Mouse (Mus musculus) kidney, adult 9 months (tissue): Measurements from ENCODE around the gene Tac2.
A peak's percentile ranks its signal among the peaks of the same experiment; 100 is the strongest.

Source experiments
- DNase-seq: peaks from one replicate; pipeline ENCODE4 v3.0.0; 2022

The Tac2 gene

DNA sequence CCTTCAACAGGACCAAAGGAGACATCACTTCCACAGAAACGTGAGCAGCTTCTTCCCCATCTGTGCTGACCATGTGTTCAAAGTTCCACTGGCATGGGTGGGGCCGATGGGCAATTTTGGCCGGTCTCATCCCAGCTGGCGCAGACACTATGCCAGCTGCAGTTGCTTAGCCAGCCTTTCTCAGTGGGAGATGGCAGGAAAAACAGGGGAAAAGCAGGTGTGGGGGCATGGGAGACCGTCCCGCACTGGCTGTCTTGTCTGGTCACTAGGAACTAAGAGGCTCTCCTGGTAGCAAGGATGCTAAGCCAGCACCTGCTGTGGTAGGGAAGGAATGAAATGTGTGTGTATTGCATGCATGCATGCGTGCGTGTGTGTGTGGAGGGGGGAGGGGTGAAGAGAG lies 4.2 kb downstream of the Tac2 start:
- no peak for DNase-seq

GRCm38 (mm10) chr10:127730285-127730932 lies 6.1 kb downstream of the Tac2 start:
- DNase-seq, result no peak

GRCm38 (mm10) chr10:127730933-127731310 lies 6.6 kb downstream of the Tac2 start:
- DNase-seq, result no peak

DNA sequence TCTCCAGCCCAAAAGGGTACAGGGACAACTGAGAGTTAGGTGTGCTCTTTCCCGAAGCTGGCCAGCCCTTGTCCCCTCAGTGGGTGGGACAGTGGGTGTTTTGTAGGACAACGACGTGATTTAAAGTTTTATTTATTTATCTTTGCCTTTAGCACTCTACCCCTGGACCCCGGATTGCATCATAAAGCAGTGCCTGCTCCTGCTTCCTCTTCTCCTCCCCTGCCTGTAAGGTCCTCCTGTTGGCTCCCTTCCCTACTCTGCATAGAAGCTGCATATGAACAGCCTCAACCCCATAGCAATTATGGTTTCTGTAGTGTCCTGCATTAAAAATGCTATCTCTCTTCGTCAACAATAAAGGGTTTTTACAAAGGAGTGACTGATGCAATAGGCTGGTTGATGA lies 7.1 kb downstream of the Tac2 start:
- no peak for DNase-seq

- peak; percentile 33 for DNase-seq
These were observed 10.2 kb downstream of the Tac2 start for GRCm38 (mm10) chr10:127734434-127734833.

DNA sequence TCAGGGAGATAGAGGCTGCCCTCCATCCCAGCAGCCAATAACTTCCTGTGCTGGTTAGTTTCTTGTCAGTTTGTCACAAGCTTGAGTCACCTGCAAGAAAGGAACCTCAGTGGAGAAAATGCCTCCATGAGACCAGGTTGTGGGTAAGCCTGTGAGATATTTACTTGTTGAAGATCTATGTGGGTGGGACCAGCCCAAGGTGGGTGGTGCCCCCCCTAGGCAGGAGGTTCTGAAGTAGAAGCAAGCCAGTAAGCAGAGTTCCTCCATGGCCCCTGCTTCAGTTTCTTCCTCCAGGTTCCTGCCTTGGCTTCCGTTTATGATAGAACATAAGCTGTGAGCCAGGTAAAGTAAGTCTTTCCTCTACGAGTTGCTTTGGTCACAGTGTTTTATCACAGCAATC lies 12.0 kb downstream of the Tac2 start:
- no peak for DNase-seq

DNA sequence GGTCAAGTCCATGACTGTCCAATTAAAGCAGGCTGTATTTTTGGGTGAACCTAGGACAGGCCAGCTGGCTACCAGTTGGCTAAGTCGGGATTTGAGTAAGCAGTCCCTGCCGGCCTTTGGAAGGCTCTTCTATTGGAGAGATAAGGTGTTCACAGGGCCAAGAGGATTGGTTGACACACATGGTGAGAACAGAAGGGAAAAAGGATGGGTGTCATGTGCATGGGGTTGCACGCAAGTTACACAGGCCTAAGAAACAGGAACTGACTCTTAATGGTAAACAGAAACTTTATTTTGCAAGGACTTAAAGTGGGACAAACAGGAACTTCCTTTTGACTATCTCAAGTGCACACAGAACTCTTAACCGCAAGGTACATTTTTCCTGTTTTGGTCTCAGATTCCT lies 12.6 kb downstream of the Tac2 start:
- no peak for DNase-seq

GRCm38 (mm10) chr10:127737552-127737951 lies 13.3 kb downstream of the Tac2 start:
- DNase-seq, result no peak

- DNase-seq, result peak; percentile 82
These were observed 14.0 kb downstream of the Tac2 start for GRCm38 (mm10) chr10:127738151-127738882.

GRCm38 (mm10) chr10:127739083-127739660 lies 14.9 kb downstream of the Tac2 start, which contains the start of gene Zbtb39:
Gene Zbtb39 (plus strand): TSS chr10:127739538.
- DNase-seq, result peak; percentile 81

GRCm38 (mm10) chr10:127739661-127740161 lies 15.4 kb downstream of the Tac2 start:
- peak; percentile 49 for DNase-seq

DNA sequence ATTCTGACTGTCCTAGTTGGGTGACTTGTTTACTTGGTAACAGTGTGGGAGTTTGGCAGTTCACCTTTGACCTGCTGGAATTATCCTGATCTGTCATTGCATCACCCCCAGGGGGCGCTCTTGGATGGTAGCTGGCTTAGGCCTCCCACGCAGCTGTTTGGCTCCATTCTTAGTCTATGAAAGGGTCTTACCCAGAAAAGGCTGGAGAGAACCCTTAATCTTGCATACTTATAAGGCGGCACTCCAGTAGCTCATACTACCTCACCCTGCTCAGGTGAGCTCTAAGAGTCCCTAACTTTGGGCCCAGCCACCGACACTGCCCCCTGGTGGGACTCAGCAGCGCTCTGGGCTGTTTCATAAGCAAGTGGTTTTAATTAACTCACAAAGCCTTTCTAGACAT lies 20.4 kb downstream of the Tac2 start:
- DNase-seq, result peak; percentile 80

GRCm38 (mm10) chr10:127745886-127746285 lies 21.6 kb downstream of the Tac2 start:
- no peak for DNase-seq

- DNase-seq, result peak; percentile 69
These were observed 23.0 kb downstream of the Tac2 start for GRCm38 (mm10) chr10:127747254-127747653.

- DNase-seq, result peak; percentile 78
These were observed 24.8 kb downstream of the Tac2 start for GRCm38 (mm10) chr10:127748847-127749612.

DNA sequence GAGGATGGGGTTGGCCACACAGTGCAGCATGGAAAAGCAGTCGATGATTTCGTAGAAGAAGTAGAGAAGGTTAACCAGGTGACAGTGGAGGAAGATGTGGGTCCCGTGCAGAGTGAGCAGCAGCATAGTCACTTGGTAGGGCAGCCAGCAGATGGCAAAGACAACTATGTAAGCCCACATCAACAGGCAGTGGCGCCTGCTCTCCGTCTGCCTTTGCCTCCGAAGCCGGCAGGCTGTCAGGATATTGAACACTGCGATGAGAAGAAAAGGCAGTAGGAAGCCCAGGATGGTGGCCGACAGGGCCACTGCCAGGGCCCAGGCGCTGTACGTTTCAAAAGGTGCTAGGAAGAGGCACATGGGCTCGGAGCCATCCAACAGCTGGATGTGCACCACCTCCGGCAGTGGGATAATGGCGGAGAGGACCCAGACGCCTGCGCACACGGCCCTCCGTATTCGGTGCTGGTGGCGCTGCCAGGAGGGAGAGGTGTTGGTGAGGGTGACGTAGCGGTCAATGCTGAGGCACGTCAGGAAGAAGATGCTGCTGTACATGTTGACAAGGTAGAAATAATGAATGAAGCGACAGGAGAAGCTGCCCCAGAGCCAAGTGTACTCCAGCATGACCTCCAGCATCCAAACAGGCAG lies 26.0 kb downstream of the Tac2 start:
- no peak for DNase-seq

DNA sequence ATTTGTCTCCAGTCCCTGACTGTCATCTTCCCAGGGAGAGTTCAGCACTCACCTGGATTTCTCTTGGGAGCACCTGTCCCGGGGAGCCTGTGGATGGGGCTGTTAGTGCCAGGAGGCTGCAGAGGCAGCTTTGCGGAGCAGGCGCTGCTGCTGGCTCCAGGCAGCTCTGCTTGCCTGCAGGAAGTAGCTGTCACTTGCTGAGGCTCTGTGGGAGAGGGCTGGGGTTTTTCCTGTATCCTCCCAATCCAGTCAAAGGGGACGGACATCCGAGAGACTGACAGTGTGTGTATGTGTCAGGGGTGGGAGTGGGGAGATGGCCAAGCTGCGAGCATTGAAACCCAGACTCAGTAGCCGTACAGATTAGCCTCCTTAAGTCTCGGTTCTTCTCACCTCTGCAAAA lies 27.3 kb downstream of the Tac2 start, which contains the start of gene Gpr182:
Gene Gpr182 (minus strand): TSS at position 185 of the 400 bp plus-strand sequence.
- DNase-seq, result peak; percentile 54

DNA sequence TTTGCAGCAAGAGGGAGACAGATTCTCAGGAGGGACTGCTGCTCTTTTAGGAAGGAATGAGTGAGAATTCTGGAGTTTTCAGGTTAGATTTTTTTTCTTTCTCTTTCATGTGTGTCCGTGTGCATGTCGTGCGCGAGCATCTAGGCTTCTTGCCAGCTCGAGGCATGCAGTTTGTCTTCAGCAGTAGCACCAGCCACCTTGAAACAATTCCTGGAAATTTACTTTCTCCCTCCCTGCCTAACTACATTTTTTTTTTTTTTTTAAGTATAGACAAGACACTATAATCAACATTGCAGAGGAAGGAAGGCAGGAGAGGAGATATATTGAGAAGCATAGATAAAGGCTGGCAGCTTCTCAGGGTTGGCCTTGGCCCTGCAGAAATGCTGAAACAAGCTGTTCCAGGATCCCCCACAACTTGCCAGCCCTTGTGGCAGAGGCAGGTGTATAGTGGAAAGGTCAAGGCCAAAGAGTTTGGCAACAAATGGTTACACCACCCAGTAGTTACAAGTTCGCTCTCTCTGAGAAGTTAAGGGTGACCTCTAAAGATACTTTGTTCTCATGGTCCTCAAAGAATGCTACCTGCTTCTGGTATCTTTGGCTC lies 30.4 kb downstream of the Tac2 start:
- no peak for DNase-seq

- no peak for DNase-seq
These were observed 31.0 kb downstream of the Tac2 start for GRCm38 (mm10) chr10:127755246-127755645.

DNA sequence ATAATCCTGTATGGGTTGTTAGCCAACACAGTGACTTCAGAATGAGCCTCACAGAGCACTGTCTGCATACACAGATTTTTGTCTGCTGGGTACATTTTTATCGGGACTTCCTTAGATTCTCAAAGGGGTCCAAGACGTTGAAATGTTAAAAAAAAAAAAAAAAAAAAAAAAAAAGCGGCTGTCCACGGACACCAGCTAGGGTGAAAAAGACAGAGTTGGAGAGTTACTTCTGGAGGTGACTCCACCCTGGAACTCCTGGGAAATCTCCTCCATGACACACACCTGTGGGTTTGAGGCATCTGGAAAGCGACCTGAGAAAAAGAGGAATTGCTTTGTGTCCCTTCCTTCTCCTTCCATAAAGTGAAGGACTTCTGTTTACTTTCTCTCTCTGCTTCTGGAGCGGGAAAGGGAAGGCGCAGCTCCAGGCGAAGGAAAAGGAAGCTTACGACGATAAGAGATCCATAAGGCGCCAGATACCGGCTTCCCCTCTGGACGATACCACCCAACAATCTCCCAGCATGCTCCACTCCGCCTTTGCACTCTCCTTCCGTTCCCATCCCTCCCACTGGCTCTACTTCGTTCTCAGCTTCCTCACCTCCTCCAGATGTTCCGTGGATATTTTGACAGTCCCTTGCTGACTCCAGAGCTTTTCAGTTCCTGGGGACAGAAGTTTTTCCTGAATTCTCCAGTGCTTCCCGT lies 31.6 kb downstream of the Tac2 start:
- DNase-seq, result no peak
